Mouse (Mus musculus): ENCODE results near the gene Gm10118.

GRCm38 (mm10) chr10:63954308-63954930 is 27.2 kb upstream of the Gm10118 start:
- no peak for TF ChIP-seq CTCF (conservative IDR thresholded peaks at IDR 0.05 in 1 of 2, IDR thresholded peaks at IDR 0.05 in 1 of 2; ENCODE audit: low read depth in 2 of 2, low read length in 2 of 2)
- TF ChIP-seq GABPA (IDR thresholded peaks at IDR 0.05; ENCODE audit: insufficient replicate concordance, low read depth, low read length), result no peak
- TF ChIP-seq POLR2A (IDR thresholded peaks at IDR 0.05; ENCODE audit: low read depth, low read length), result no peak
- no peak for TF ChIP-seq ZC3H11A (IDR thresholded peaks at IDR 0.05; ENCODE audit: low read depth, low read length)
- TF ChIP-seq IRF4 (IDR thresholded peaks at IDR 0.05; ENCODE audit: low read depth, low read length), result no peak
- TF ChIP-seq E2F4 (IDR thresholded peaks at IDR 0.05; ENCODE audit: insufficient replicate concordance, low read depth, low read length), result no peak
- no peak for TF ChIP-seq TBP (conservative IDR thresholded peaks at IDR 0.05; ENCODE audit: low read depth, low read length)
- TF ChIP-seq RCOR1 (conservative IDR thresholded peaks at IDR 0.05; ENCODE audit: low read depth, low read length), result no peak
- no peak for TF ChIP-seq EP300 (IDR thresholded peaks at IDR 0.05; ENCODE audit: low read length)
- no peak for TF ChIP-seq MYC (IDR thresholded peaks at IDR 0.05; ENCODE audit: low read depth, low read length)
- no peak for TF ChIP-seq MXI1 (IDR thresholded peaks at IDR 0.05; ENCODE audit: low read depth, low read length)
- no peak for TF ChIP-seq MAX (IDR thresholded peaks at IDR 0.05; ENCODE audit: low read length)
- no peak for TF ChIP-seq UBTF (IDR thresholded peaks at IDR 0.05; ENCODE audit: low read depth, low read length)

All from CH12.LX (cell line).